23 mouse cellular contexts compared by ENCODE assay signal in the genomic region with DNA sequence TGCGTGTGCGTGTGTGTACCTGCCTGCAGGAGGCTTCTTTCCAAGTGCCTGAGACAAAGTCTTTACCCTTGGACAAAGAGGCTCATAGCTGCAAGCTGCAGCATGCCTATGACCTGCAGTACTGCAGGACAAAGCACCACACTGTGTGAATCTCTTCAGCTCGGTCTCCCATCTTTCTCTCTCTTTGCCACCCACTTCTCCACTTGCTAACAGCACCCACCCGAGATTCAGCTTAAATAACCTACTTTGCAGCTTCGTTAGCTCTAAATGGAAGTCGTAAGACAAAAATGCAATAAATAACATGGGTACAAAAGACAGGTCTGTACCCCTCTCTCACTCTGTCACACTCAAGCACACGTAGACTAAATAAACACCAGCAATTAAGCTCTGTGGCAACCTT.
DNase-seq lines count a peak whose midpoint lies in the region; TF ChIP-seq lines count a peak whose summit lies in the region.
"Had no signal": no experiment of that assay in that cellular context is flagged by ENCODE, and none has a peak within 500 bp of the region (broad histone marks: within the 10 kb centered on the region; RNA-seq: fewer than 3 reads in every experiment).

No protein-coding gene starts in this region.

- DNase-seq in heart, adult 11 months = peak; percentile 45
- no peak for DNase-seq in heart, adult 18-20 months
- DNase-seq in left cerebral cortex, adult 2 months (ENCODE audit: extremely low spot score in 1 of 2, low spot score in 2 of 2) = no peak
- no peak for DNase-seq in left cerebral cortex, adult 9 months (ENCODE audit: low spot score in 2 of 2)
- peak; percentile 48 for DNase-seq in right cerebral cortex, adult 18-20 months
- DNase-seq in right cerebral cortex, postnatal 25 days = no peak
- DNase-seq in telencephalon, adult 2 months (ENCODE audit: low read depth, low spot score) = peak; percentile 58
- DNase-seq in Muller cell, postnatal 12 days (ENCODE audit: inconsistent ontology term) = no peak
- DNase-seq: adrenal gland, adult 8-10 months; adrenal gland, postnatal 14 days; adrenal gland, postnatal 36 days; cerebellum, adult 11 months; cerebellum, adult 18-20 months; cerebellum, adult 8-10 months; cerebellum, adult 9-11 months; cerebellum, postnatal 14 days; cerebellum, postnatal 36 days; embryo, embryonic 11 days had no signal

- TF ChIP-seq CTCF in left cerebral cortex, adult 2 months (IDR thresholded peaks at IDR 0.05) = no peak

- no peak overlapping the region for H3K4me3 ChIP-seq in left cerebral cortex, adult 2 months
- H3K4me3 ChIP-seq: embryonic facial prominence, embryonic 13.5 days; embryonic facial prominence, embryonic 15.5 days; erythroblast, embryonic 14.5 days; forebrain, embryonic 10.5 days; forebrain, embryonic 12.5 days had no signal

- intact Hi-C loops in left cerebral cortex, adult 2 months (cut with DNase I) = loop anchor here (10.0 kb wide), 1 partner anchor 331 kb away; no protein-coding TSS in a partner anchor

- H3K27ac ChIP-seq in left cerebral cortex, adult 2 months = peak overlapping the region; percentile 48
- H3K27ac ChIP-seq: embryonic facial prominence, embryonic 13.5 days; embryonic facial prominence, embryonic 15.5 days; forebrain, embryonic 10.5 days; forebrain, embryonic 12.5 days had no signal

Comparison
In these comparisons a context has a peak if more than half of its experiments do, and no peak if none do; other contexts are left out.
1. DNase-seq: peak in heart, adult 11 months (single experiment), right cerebral cortex, adult 18-20 months (single experiment) and telencephalon, adult 2 months (single experiment); none in heart, adult 18-20 months (0 of 2), left cerebral cortex, adult 2 months (0 of 2), left cerebral cortex, adult 9 months (0 of 2), right cerebral cortex, postnatal 25 days (single experiment) and Muller cell, postnatal 12 days (single experiment).